Mouse (Mus musculus): ENCODE measurements around the gene Kcnj5. TPM values are rescaled to one million over a fixed set of nuclear protein-coding genes. Genes with fewer than 3 reads are reported as not detected.

Gene Kcnj5
- polyA plus RNA-seq, 1 experiment, result not detected

DNA sequence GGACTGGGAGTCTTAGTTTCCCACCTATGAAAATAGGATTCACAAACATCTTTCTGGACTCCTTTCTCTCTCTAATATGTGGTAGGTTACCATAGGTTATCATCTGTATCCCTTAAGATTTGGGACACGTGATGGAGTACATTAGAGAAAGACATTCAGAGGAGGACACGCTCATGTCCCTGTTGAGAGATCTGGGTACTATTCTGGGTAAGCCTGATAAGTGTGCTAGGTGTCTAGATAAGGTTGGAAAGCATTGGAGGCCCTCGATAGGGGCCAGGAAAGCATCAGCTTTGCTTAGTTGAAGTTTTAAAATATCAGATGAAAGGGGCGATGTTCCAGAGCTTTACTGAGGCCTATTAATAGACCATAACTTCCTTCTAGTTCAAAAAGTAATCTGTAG, 15.4 kb downstream of the Kcnj5 start:
- TF ChIP-seq CTCF (IDR thresholded peaks at IDR 0.05; ENCODE audit: control insufficient read depth, insufficient read depth, insufficient replicate concordance, low read depth, low read length), result no peak
- TF ChIP-seq POLR2A (IDR thresholded peaks at IDR 0.05; ENCODE audit: control insufficient read depth, low read depth, low read length), result no peak
- Histone ChIP-seq H3K27ac (ENCODE audit: control insufficient read depth, insufficient read depth, low read depth, low read length) (no peak overlapping the region), H3K4me1 (ENCODE audit: control insufficient read depth, insufficient read depth, low read length) (no peaks in the 10 kb centered on the region), H3K27me3 (ENCODE audit: control insufficient read depth, insufficient read depth, low read length) (no peaks in the 10 kb centered on the region), H3K4me3 (ENCODE audit: control insufficient read depth, low read depth, low read length) (no peak overlapping the region), H3K36me3 (ENCODE audit: control insufficient read depth, insufficient read depth, low read length) (no peaks in the 10 kb centered on the region)

DNA sequence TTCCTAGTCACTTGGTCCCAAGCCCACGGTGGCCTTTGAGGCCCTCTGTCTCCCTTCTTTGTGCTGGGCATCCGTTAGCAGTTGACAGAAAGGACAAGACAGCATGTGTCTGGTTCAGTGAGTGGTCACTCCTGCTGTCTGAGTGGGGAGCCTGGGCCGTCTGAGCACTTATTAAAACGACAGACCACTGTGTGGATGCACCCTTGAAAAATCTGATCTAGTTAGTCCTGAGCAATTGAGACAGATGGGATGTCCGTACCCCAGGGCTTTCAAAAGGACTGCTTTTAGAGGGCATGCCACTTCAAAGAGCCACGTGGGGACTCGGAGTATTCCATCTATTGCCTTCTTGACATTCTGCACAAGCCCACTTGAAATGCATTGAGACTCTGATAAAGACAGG, 20.5 kb downstream of the Kcnj5 start:
- TF ChIP-seq CTCF (IDR thresholded peaks at IDR 0.05; ENCODE audit: control insufficient read depth, insufficient read depth, insufficient replicate concordance, low read depth, low read length), result no peak
- no peak for TF ChIP-seq POLR2A (IDR thresholded peaks at IDR 0.05; ENCODE audit: control insufficient read depth, low read depth, low read length)
- Histone ChIP-seq H3K36me3 (ENCODE audit: control insufficient read depth, insufficient read depth, low read length) (no peaks in the 10 kb centered on the region), H3K4me1 (ENCODE audit: control insufficient read depth, insufficient read depth, low read length) (peaks cover 15% of the 10 kb centered on the region), H3K4me3 (ENCODE audit: control insufficient read depth, low read depth, low read length) (no peak overlapping the region), H3K27me3 (ENCODE audit: control insufficient read depth, insufficient read depth, low read length) (no peaks in the 10 kb centered on the region), H3K27ac (ENCODE audit: control insufficient read depth, insufficient read depth, low read depth, low read length) (no peak overlapping the region)

DNA sequence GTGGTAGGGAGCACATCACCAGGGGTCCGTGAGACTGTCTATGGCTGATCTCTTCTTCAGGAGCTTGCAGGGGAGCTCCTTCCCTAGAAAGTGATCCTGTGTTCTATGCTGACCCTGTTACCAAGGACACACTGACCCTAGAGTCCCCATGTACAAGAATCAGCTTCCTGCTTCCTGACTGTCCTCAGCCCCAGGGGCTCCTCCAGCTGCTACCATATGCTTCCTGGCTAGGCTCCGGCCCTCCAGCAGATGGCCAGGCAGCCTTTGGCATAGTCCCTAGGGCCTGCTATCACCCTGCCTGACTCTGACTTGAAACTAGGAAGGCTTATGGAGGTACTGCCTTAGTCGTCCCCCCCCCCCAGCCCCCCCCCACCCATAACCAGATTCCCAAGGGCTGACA, 24.0 kb downstream of the Kcnj5 start:
- Histone ChIP-seq H3K36me3 (ENCODE audit: control insufficient read depth, insufficient read depth, low read length) (no peaks in the 10 kb centered on the region), H3K27me3 (ENCODE audit: control insufficient read depth, insufficient read depth, low read length) (no peaks in the 10 kb centered on the region), H3K4me3 (ENCODE audit: control insufficient read depth, low read depth, low read length) (no peak overlapping the region), H3K4me1 (ENCODE audit: control insufficient read depth, insufficient read depth, low read length) (peaks cover 15% of the 10 kb centered on the region), H3K27ac (ENCODE audit: control insufficient read depth, insufficient read depth, low read depth, low read length) (no peak overlapping the region)
- no peak for TF ChIP-seq POLR2A (IDR thresholded peaks at IDR 0.05; ENCODE audit: control insufficient read depth, low read depth, low read length)
- no peak for TF ChIP-seq CTCF (IDR thresholded peaks at IDR 0.05; ENCODE audit: control insufficient read depth, insufficient read depth, insufficient replicate concordance, low read depth, low read length)

DNA sequence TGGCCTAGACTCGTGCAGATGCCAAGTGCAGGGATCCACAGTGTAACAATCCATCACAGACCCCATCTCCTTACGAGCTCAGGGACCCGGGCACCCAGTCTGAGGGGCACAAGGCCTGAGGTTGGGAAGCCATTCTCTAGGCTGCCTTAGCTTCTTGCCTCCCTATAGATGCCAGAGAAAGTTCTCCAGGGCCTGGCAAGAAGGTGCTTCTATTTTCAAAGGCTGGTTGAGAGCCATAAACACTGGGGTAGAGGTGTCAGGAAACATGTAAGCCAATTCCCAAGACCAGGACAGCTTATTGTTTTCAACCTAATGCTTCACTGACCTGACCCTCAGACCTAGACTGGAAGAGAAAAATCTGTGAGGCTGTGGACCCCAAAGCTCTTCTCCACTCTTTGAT, 28.2 kb downstream of the Kcnj5 start:
- H3K27me3 ChIP-seq (ENCODE audit: control insufficient read depth, insufficient read depth, low read length), result no peaks in the 10 kb centered on the region
- no peak overlapping the region for H3K4me3 ChIP-seq (ENCODE audit: control insufficient read depth, low read depth, low read length)
- no peak for TF ChIP-seq CTCF (IDR thresholded peaks at IDR 0.05; ENCODE audit: control insufficient read depth, insufficient read depth, insufficient replicate concordance, low read depth, low read length)

DNA sequence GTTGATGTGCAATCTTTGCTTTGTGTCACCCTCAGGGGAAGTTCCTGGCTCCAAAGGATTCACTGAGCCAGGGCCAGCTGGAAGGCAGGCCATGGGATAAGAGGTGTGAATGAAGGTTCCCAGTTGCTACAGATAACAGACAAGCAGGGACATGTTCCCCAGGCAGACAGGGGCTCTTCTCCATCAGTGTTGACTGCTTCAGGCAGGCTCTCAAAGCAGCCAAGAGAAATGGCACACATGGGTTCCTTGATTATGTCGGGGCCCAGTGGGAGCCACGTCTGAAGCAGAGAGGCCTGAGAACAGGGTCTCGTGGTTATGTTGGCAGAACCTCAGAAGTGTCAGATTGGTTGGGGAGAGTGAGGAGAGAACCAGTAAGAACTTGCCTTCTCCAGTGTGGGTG, 30.1 kb downstream of the Kcnj5 start:
- no peaks in the 10 kb centered on the region for H3K36me3 ChIP-seq (ENCODE audit: control insufficient read depth, insufficient read depth, low read length)
- H3K4me3 ChIP-seq (ENCODE audit: control insufficient read depth, low read depth, low read length), result no peak overlapping the region
- no peak overlapping the region for H3K27ac ChIP-seq (ENCODE audit: control insufficient read depth, insufficient read depth, low read depth, low read length)
- H3K4me1 ChIP-seq (ENCODE audit: control insufficient read depth, insufficient read depth, low read length), result no peaks in the 10 kb centered on the region
- TF ChIP-seq POLR2A (IDR thresholded peaks at IDR 0.05; ENCODE audit: control insufficient read depth, low read depth, low read length) (no peak), CTCF (IDR thresholded peaks at IDR 0.05; ENCODE audit: control insufficient read depth, insufficient read depth, insufficient replicate concordance, low read depth, low read length) (no peak)
- no peaks in the 10 kb centered on the region for H3K27me3 ChIP-seq (ENCODE audit: control insufficient read depth, insufficient read depth, low read length)

More for the DNA sequence above, 28.2 kb downstream of the Kcnj5 start:
- no peaks in the 10 kb centered on the region for H3K36me3 ChIP-seq (ENCODE audit: control insufficient read depth, insufficient read depth, low read length)
- no peak overlapping the region for H3K27ac ChIP-seq (ENCODE audit: control insufficient read depth, insufficient read depth, low read depth, low read length)
- peaks cover 8% of the 10 kb centered on the region for H3K4me1 ChIP-seq (ENCODE audit: control insufficient read depth, insufficient read depth, low read length)

DNA sequence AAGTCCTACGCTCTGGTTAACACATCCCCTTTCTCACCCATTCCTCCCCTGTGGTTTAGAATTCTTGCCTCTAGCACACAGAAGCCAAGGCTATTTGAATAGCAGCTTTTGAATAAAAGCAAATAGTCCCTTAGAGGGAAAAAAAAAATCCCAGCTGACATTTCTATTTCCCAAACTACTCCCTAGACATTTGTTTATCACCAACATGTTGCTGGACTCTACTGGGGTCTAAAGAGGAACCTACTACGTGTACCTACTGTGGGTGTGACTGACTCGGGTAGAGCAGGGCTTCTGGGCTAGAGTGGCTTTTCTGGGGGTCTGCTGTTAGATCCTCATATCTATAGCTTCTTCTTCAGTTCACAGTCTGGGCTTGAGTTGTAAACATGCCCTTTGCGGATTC, 31.9 kb downstream of the Kcnj5 start:
- Histone ChIP-seq H3K4me3 (ENCODE audit: control insufficient read depth, low read depth, low read length) (no peak overlapping the region), H3K27me3 (ENCODE audit: control insufficient read depth, insufficient read depth, low read length) (no peaks in the 10 kb centered on the region), H3K36me3 (ENCODE audit: control insufficient read depth, insufficient read depth, low read length) (no peaks in the 10 kb centered on the region), H3K27ac (ENCODE audit: control insufficient read depth, insufficient read depth, low read depth, low read length) (no peak overlapping the region), H3K4me1 (ENCODE audit: control insufficient read depth, insufficient read depth, low read length) (no peaks in the 10 kb centered on the region)
- no peak for TF ChIP-seq POLR2A (IDR thresholded peaks at IDR 0.05; ENCODE audit: control insufficient read depth, low read depth, low read length)
- no peak for TF ChIP-seq CTCF (IDR thresholded peaks at IDR 0.05; ENCODE audit: control insufficient read depth, insufficient read depth, insufficient replicate concordance, low read depth, low read length)

DNA sequence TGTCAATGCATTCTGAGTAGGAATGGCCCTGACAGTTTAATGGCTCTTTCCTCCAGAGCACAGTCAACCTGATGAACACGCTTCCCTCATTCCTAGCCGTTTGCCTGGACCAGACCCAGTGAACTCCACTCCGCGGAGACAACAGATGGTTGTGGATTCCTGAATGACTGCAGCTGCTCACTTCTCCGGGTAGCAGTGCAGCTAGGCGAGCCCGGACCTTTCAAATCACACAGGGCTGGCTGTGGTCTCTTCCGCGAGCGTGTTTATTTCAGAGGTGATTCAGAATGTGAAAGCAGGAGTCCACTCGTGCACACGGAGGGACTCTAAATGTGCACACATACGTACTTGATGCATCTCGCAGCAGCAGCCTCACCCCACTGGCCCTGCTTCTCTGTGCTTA, 32.4 kb downstream of the Kcnj5 start:
- Histone ChIP-seq H3K4me3 (ENCODE audit: control insufficient read depth, low read depth, low read length) (no peak overlapping the region), H3K27ac (ENCODE audit: control insufficient read depth, insufficient read depth, low read depth, low read length) (no peak overlapping the region), H3K4me1 (ENCODE audit: control insufficient read depth, insufficient read depth, low read length) (no peaks in the 10 kb centered on the region), H3K27me3 (ENCODE audit: control insufficient read depth, insufficient read depth, low read length) (no peaks in the 10 kb centered on the region), H3K36me3 (ENCODE audit: control insufficient read depth, insufficient read depth, low read length) (no peaks in the 10 kb centered on the region)
- TF ChIP-seq CTCF (IDR thresholded peaks at IDR 0.05; ENCODE audit: control insufficient read depth, insufficient read depth, insufficient replicate concordance, low read depth, low read length), result no peak
- no peak for TF ChIP-seq POLR2A (IDR thresholded peaks at IDR 0.05; ENCODE audit: control insufficient read depth, low read depth, low read length)

DNA sequence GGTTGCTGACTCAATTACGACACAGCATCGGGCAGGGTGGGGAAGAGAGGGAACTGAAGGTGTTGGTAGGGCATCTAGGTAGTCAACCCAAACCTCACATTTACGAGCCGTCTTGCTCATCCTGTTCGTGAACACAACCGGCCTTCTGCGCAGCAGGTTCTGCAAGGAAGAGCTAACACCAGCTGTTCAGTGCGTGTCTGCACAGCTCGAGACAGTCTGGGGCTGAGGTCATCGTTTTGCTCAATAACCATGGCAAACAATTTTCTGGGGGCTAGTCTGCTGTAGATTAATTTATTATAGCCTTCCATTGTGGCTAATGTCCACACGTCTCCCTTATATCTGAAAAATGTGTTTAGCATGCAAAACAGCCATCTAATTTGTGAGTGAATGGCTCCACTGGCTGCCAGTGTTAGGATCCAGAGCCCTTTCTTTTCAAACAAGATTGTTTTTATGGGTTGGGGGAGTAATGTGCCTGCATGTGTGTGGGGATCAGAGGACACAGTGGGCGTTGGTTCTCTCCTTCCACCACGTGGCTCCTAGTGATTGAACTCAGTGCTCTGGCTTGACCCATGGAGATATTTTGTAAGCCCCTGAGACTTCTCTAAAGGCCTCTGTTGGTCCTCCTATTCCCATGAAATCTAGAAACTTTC, 41.5 kb downstream of the Kcnj5 start:
- H3K27me3 ChIP-seq (ENCODE audit: control insufficient read depth, insufficient read depth, low read length), result no peaks in the 10 kb centered on the region
- H3K27ac ChIP-seq (ENCODE audit: control insufficient read depth, insufficient read depth, low read depth, low read length), result no peak overlapping the region
- H3K36me3 ChIP-seq (ENCODE audit: control insufficient read depth, insufficient read depth, low read length), result no peaks in the 10 kb centered on the region
- no peaks in the 10 kb centered on the region for H3K4me1 ChIP-seq (ENCODE audit: control insufficient read depth, insufficient read depth, low read length)
- TF ChIP-seq POLR2A (IDR thresholded peaks at IDR 0.05; ENCODE audit: control insufficient read depth, low read depth, low read length) (no peak), CTCF (IDR thresholded peaks at IDR 0.05; ENCODE audit: control insufficient read depth, insufficient read depth, insufficient replicate concordance, low read depth, low read length) (no peak)
- no peak overlapping the region for H3K4me3 ChIP-seq (ENCODE audit: control insufficient read depth, low read depth, low read length)
